Mouse (Mus musculus) CH12.LX (cell line): ENCODE results near the gene Mxra7. TPM values are rescaled to one million over a fixed set of nuclear protein-coding genes. Genes with fewer than 3 reads are reported as not detected.

Source experiments
- DNase-seq: peaks from one replicate; pipeline ENCODE4 v3.0.0-alpha.2; 2013; ENCODE audit errors: extremely low read depth
- H3K27ac ChIP-seq: 2 replicates; pipeline ENCODE4 v1.5.1; 2012; ENCODE audit warnings: low read depth, mild to moderate bottlenecking, control low read depth, moderate library complexity; ENCODE audit not compliant: insufficient read depth
- H3K27me3 ChIP-seq: replicated peaks from 2 replicates; pipeline ENCODE3; 2012; ENCODE audit warnings: inconsistent platforms
- H3K36me3 ChIP-seq, 2 experiments: replicated peaks in 1 of 2; 2 replicates each; pipeline versions ENCODE3 to v1.6.1; 2012; ENCODE audit warnings: inconsistent platforms in 1 of 2, low read length in 1 of 2, mild to moderate bottlenecking in 1 of 2, mixed read lengths in 1 of 2, moderate library complexity in 1 of 2; ENCODE audit not compliant: control insufficient read depth in 1 of 2, insufficient read depth in 1 of 2
- H3K4me1 ChIP-seq, 2 experiments: 2 replicates each; pipeline ENCODE4 v1.6.1; 2012; ENCODE audit warnings: inconsistent platforms in 1 of 2, moderate library complexity in 1 of 2; ENCODE audit not compliant: insufficient read depth in 2 of 2, control insufficient read depth in 1 of 2
- H3K4me2 ChIP-seq: 2 replicates; pipeline ENCODE4 v1.6.1; 2012; ENCODE audit warnings: low read depth, mild to moderate bottlenecking, control low read depth; ENCODE audit not compliant: poor library complexity, insufficient read depth, severe bottlenecking
- H3K4me3 ChIP-seq, 3 experiments: fragments of 150-350 bp in 1 of 3; sonication (generic) in 1 of 3; replicated peaks in 1 of 3; 2 replicates each; pipeline versions ENCODE3 to v1.5.1; 2011 to 2012; ENCODE audit warnings: low read depth in 2 of 3, low read length in 2 of 3, mild to moderate bottlenecking in 2 of 3, moderate library complexity in 2 of 3, control low read depth in 1 of 3, improper control_type of control experiment in 1 of 3, inconsistent platforms in 1 of 3, mixed read lengths in 1 of 3; ENCODE audit not compliant: poor library complexity in 1 of 3
- H3K79me2 ChIP-seq: replicated peaks from 2 replicates; pipeline ENCODE4 v1.6.1; 2012; ENCODE audit warnings: mild to moderate bottlenecking, moderate library complexity; ENCODE audit not compliant: control insufficient read depth, poor library complexity, insufficient read depth, severe bottlenecking; ENCODE audit errors: extremely low read depth
- H3K9ac ChIP-seq: 2 replicates; pipeline ENCODE4 v1.6.1; 2012; ENCODE audit warnings: low read depth, mild to moderate bottlenecking, control low read depth, moderate library complexity; ENCODE audit not compliant: insufficient read depth
- H3K9me3 ChIP-seq: replicated peaks from 2 replicates; pipeline ENCODE3; 2012; ENCODE audit warnings: low read length, inconsistent platforms, mixed read lengths
- CHD2 ChIP-seq: IDR thresholded peaks from 2 replicates; pipeline ENCODE4 v1.6.1; 2011; ENCODE audit warnings: low read length, improper control_type of control experiment
- E2F4 ChIP-seq: IDR thresholded peaks from 2 replicates; pipeline ENCODE4 v1.6.1; 2011; ENCODE audit warnings: low read depth, low read length, improper control_type of control experiment; ENCODE audit not compliant: insufficient replicate concordance
- ETS1 ChIP-seq: conservative IDR thresholded peaks from 2 replicates; pipeline ENCODE4 v1.6.1; 2012; ENCODE audit warnings: low read depth, mild to moderate bottlenecking, inconsistent platforms, low read length, improper control_type of control experiment, moderate library complexity
- HCFC1 ChIP-seq: IDR thresholded peaks from 2 replicates; pipeline ENCODE4 v1.6.1; 2012; ENCODE audit warnings: low read depth, mild to moderate bottlenecking, inconsistent platforms, low read length, improper control_type of control experiment
- IRF4 ChIP-seq: IDR thresholded peaks from 2 replicates; pipeline ENCODE4 v1.6.1; 2014; ENCODE audit warnings: low read depth, mild to moderate bottlenecking, inconsistent platforms, low read length, improper control_type of control experiment
- KAT2A ChIP-seq: IDR thresholded peaks from 2 replicates; pipeline ENCODE4 v1.6.1; 2012; ENCODE audit warnings: low read length, improper control_type of control experiment, inconsistent platforms; ENCODE audit not compliant: insufficient replicate concordance
- MEF2A ChIP-seq: IDR thresholded peaks from 2 replicates; pipeline ENCODE4 v1.6.1; 2014; ENCODE audit warnings: low read depth, mild to moderate bottlenecking, inconsistent platforms, low read length, improper control_type of control experiment, borderline replicate concordance
- NRF1 ChIP-seq: IDR thresholded peaks from 2 replicates; pipeline ENCODE4 v1.6.1; 2014; ENCODE audit warnings: low read depth, mild to moderate bottlenecking, inconsistent platforms, low read length, improper control_type of control experiment, moderate library complexity
- POLR2A ChIP-seq: IDR thresholded peaks from 2 replicates; pipeline ENCODE4 v1.6.1; 2011; ENCODE audit warnings: low read depth, mild to moderate bottlenecking, improper control_type of control experiment, low read length
- POLR2AphosphoS2 ChIP-seq: IDR thresholded peaks from 2 replicates; pipeline ENCODE4 v1.6.1; 2011; ENCODE audit warnings: low read depth, low read length, improper control_type of control experiment
- RCOR1 ChIP-seq: conservative IDR thresholded peaks from 2 replicates; pipeline ENCODE4 v1.6.1; 2012; ENCODE audit warnings: low read depth, mild to moderate bottlenecking, inconsistent platforms, low read length, improper control_type of control experiment
- SMC3 ChIP-seq: IDR thresholded peaks from 2 replicates; pipeline ENCODE4 v1.6.1; 2011; ENCODE audit warnings: low read depth, low read length, improper control_type of control experiment
- TBP ChIP-seq: conservative IDR thresholded peaks from 2 replicates; pipeline ENCODE4 v1.6.1; 2011; ENCODE audit warnings: low read depth, low read length, improper control_type of control experiment
- USF1 ChIP-seq: IDR thresholded peaks from 2 replicates; pipeline ENCODE4 v1.6.1; 2014; ENCODE audit warnings: low read depth, mild to moderate bottlenecking, inconsistent platforms, low read length, improper control_type of control experiment
- ZKSCAN1 ChIP-seq: IDR thresholded peaks from 2 replicates; pipeline ENCODE4 v1.6.1; 2012; ENCODE audit warnings: low read depth, inconsistent platforms, low read length, improper control_type of control experiment, borderline replicate concordance
- dilution Hi-C: fragments of 300-500 bp; cut with MboI; formaldehyde crosslinking; loops from 2 replicates; pipeline ENCODE4 v1.14.3; 2020; ENCODE audit warnings: low sequenced_read_pairs; ENCODE audit not compliant: extremely low pct_unique_long_range_greater_than_20kb, extremely low pct_ligation_motif_present
- in situ Hi-C: fragments of 300-500 bp; cut with MboI; formaldehyde crosslinking; loops from 3 replicates; pipeline ENCODE4 v1.14.3; 2019; ENCODE audit warnings: low sequenced_read_pairs, low pct_ligation_motif_present, low pct_unique_long_range_greater_than_20kb, mixed read lengths
- polyA plus RNA-seq: library from polyadenylated mRNA; unstranded; fragments of >175 nt; gene quantifications from 2 replicates; pipeline ENCODE4 v1.2.1, GENCODE M21; 2012; ENCODE audit warnings: low read depth; ENCODE audit not compliant: insufficient read length
- total RNA-seq, 2 experiments: library from RNA; depleted of rRNA; stranded (reverse); fragments of 300-350 nt in 1 of 2; fragments of >200 nt in 1 of 2; gene quantifications; 2 replicates each; pipeline ENCODE4 v1.2.3; 2012 to 2014

Mxra7 gene
- total and polyA plus RNA-seq, 3 experiments, result not detected

GRCm38 (mm10) chr11:116812793-116813529, 14.9 kb downstream of the Mxra7 start:
- H3K9ac ChIP-seq, result no peak overlapping the region
- H3K4me2 ChIP-seq, result no peak overlapping the region
- H3K36me3 ChIP-seq, result no peaks in the 10 kb centered on the region
- H3K27me3 ChIP-seq, result peaks cover 8% of the 10 kb centered on the region
- dilution Hi-C loops (no loop called here), in situ Hi-C loops (no loop called here)
- TF ChIP-seq RCOR1 (no peak), HCFC1 (no peak)
- H3K79me2 ChIP-seq, result no peaks in the 10 kb centered on the region
- H3K9me3 ChIP-seq, result no peaks in the 10 kb centered on the region
- DNase-seq, result no peak
- peaks cover 10 to 43% of the 10 kb centered on the region in 2 experiments for H3K4me1 ChIP-seq
- H3K27ac ChIP-seq, result no peak overlapping the region
- H3K4me3 ChIP-seq, result no peak overlapping the region

DNA sequence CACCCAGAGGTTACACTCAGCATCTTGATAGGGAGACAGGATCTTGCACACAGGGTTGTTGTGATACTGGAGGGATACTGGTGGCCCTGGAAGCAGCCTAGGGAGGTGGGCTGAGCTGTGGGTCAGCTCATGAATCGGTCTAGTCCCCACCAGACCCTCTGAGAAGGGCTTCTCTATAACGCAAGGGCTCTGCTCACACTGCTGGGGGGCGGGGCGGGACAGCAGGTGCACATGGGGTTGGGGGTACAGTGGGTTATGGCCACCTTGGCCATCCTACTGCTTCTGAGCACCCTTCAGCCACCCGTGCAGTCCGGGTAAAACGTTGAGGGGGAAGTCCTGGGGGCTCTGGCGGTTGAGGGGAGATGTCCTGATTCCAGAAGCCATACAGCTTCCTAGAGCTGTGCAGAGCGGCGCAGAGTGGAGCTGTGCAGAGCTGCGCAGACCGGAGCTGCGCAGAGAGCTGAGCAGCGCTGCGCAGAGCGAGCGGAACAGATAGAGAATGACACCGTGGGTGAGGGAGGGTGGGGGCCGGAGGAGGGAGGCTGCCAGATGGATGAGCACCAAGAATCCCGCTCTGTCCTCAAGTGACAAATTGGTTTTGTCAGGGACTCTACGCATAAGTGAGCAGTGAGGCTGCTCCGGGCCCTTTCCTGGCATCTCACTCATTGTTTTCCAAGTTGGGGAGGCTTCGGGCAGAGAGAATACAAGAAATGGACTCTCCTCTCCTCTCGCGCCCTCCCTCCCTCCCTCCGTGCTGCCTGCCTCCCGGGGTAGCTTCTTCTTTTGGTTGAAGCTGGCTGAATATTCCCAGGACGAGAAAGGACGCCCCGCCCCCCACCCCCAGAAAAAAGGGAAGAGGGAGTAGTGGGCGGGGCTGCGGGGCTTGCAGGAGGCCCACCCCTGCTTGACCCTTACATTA, 16.6 kb downstream of the Mxra7 start:
- H3K27ac ChIP-seq, result no peak overlapping the region
- H3K4me3 ChIP-seq, result peak overlapping the region in 2 of 3 experiments; percentile 27 to 30
- no peaks in the 10 kb centered on the region for H3K9me3 ChIP-seq
- peak overlapping the region; percentile 18; the same call in 1 of the 2 replicates for H3K9ac ChIP-seq
- H3K79me2 ChIP-seq, result no peaks in the 10 kb centered on the region
- H3K36me3 ChIP-seq, result no peaks in the 10 kb centered on the region
- H3K4me2 ChIP-seq, result peak overlapping the region; percentile 79
- in situ Hi-C loops (no loop called here), dilution Hi-C loops (no loop called here)
- DNase-seq, result no peak
- peaks cover 8% of the 10 kb centered on the region for H3K27me3 ChIP-seq
- TF ChIP-seq NRF1 (peak; percentile 87), TBP (no peak), MEF2A (no peak), IRF4 (peak; percentile 58), POLR2A (0 out of 2 replicates have a peak, but pooled peaks have one; percentile 20), ETS1 (no peak), KAT2A (no peak), HCFC1 (no peak)
- peaks cover 10 to 48% of the 10 kb centered on the region in 2 experiments for H3K4me1 ChIP-seq

DNA sequence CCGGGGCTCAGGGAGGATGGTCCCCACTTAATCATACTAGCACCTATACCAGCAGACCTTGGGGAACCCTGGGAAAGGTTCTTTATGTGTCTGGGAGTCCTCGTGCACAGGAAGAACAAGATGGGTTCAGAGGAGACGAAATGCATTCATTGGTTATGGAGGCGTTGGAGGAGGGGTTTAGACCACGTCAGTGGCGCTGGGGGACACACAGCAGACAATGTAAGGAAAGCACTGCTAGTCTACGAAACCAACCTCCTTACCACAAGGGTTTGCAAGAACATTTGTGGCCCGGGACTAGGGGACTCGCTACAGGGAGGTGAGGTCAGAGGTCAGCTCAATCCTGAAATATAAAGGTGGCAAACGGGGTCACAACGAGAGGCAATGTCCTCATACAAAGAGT, 17.3 kb downstream of the Mxra7 start:
- in situ Hi-C loops (no loop called here), dilution Hi-C loops (no loop called here)
- H3K36me3 ChIP-seq, result no peaks in the 10 kb centered on the region
- peaks cover 10 to 48% of the 10 kb centered on the region in 2 experiments for H3K4me1 ChIP-seq
- TF ChIP-seq E2F4, result no peak
- no peak for TF ChIP-seq POLR2AphosphoS2
- no peak for TF ChIP-seq ZKSCAN1
- no peak for TF ChIP-seq SMC3
- no peak for TF ChIP-seq USF1
- TF ChIP-seq CHD2, result no peak
- no peaks in the 10 kb centered on the region for H3K9me3 ChIP-seq
- no peak overlapping the region for H3K4me3 ChIP-seq
- H3K27me3 ChIP-seq, result peaks cover 8% of the 10 kb centered on the region
- DNase-seq, result no peak
- H3K27ac ChIP-seq, result no peak overlapping the region
- H3K4me2 ChIP-seq, result no peak overlapping the region
- H3K9ac ChIP-seq, result no peak overlapping the region
- H3K79me2 ChIP-seq, result no peaks in the 10 kb centered on the region
